Mouse (Mus musculus): Measurements from ENCODE around the gene Duoxa2. TPM values are rescaled to one million over a fixed set of nuclear protein-coding genes. Genes with fewer than 3 reads are reported as not detected.
"Not testable (repeated sequence)": the region's sequence is repeated elsewhere in the genome, so short reads cannot be mapped to it uniquely, and the experiment has no call there.

The Duoxa2 gene
- polyA plus RNA-seq, 1 experiment from 2014 or later = not detected

- Histone ChIP-seq H3K9me3 (replicated peaks) (no peaks in the 10 kb centered on the region), H3K9ac (no peak within 1 kb of the TSS), H3K4me2 (replicated peaks) (peak within 1 kb of the TSS; percentile 43), H3K27ac (no peak within 1 kb of the TSS), H3K4me3 (peak within 1 kb of the TSS; percentile 22), H3K36me3 (no peaks in the 10 kb centered on the region), H3K4me1 (peaks cover 10% of the 10 kb centered on the region), H3K27me3 (peaks cover 56% of the 10 kb centered on the region)
- WGBS = 4% methylated on average over 24 of the region's 24 CpGs
- 0 out of 2 replicates have a peak, but pooled peaks have one; percentile 29 for ATAC-seq (ENCODE audit: low FRiP score)
Observed at GRCm38 (mm10) chr2:122313536-122313935, 14.8 kb downstream of the Duoxa2 start, which contains the start of gene Duoxa1. Duoxa1 (minus strand) TSS chr2:122313730.

GRCm38 (mm10) chr2:122315372-122315771, 16.7 kb downstream of the Duoxa2 start, which contains the start of gene Duox1:
Duox1 (plus strand) TSS chr2:122315672.
- H3K9ac ChIP-seq = no peak within 1 kb of the TSS
- H3K27me3 ChIP-seq = peaks cover 56% of the 10 kb centered on the region
- WGBS = 87% methylated on average over 7 of the region's 7 CpGs
- H3K27ac ChIP-seq = no peak within 1 kb of the TSS
- H3K9me3 ChIP-seq (replicated peaks) = no peaks in the 10 kb centered on the region
- no peak within 1 kb of the TSS for H3K4me2 ChIP-seq (replicated peaks)
- no peak within 1 kb of the TSS for H3K4me3 ChIP-seq
- H3K36me3 ChIP-seq = no peaks in the 10 kb centered on the region
- no peak for ATAC-seq (ENCODE audit: low FRiP score)
- peaks cover 10% of the 10 kb centered on the region for H3K4me1 ChIP-seq

- no peaks in the 10 kb centered on the region for H3K9me3 ChIP-seq (replicated peaks)
- H3K4me2 ChIP-seq (replicated peaks) = no peak overlapping the region
- WGBS = 71% methylated on average over 4 of the region's 4 CpGs
- H3K9ac ChIP-seq = no peak overlapping the region
- no peaks in the 10 kb centered on the region for H3K36me3 ChIP-seq
- no peak for ATAC-seq (ENCODE audit: low FRiP score)
- H3K4me3 ChIP-seq = no peak overlapping the region
- peaks cover 48% of the 10 kb centered on the region for H3K27me3 ChIP-seq
- H3K4me1 ChIP-seq = peaks cover 10% of the 10 kb centered on the region
- H3K27ac ChIP-seq = no peak overlapping the region
Observed at GRCm38 (mm10) chr2:122317384-122317783, 18.7 kb downstream of the Duoxa2 start.

GRCm38 (mm10) chr2:122323960-122324359, 25.3 kb downstream of the Duoxa2 start:
- Histone ChIP-seq H3K4me1 (no peaks in the 10 kb centered on the region), H3K4me2 (replicated peaks) (no peak overlapping the region), H3K36me3 (no peaks in the 10 kb centered on the region), H3K27ac (no peak overlapping the region), H3K9me3 (replicated peaks) (no peaks in the 10 kb centered on the region), H3K4me3 (no peak overlapping the region), H3K9ac (no peak overlapping the region), H3K27me3 (peaks cover 2% of the 10 kb centered on the region; the same call in 1 of the 2 replicates)
- 65% methylated on average over 3 of the region's 3 CpGs for WGBS
- ATAC-seq (ENCODE audit: low FRiP score) = no peak

GRCm38 (mm10) chr2:122324586-122324985, 25.9 kb downstream of the Duoxa2 start:
- H3K27me3 ChIP-seq = no peaks in the 10 kb centered on the region
- no peak overlapping the region for H3K9ac ChIP-seq
- no peak overlapping the region for H3K27ac ChIP-seq
- no peaks in the 10 kb centered on the region for H3K36me3 ChIP-seq
- H3K4me1 ChIP-seq = no peaks in the 10 kb centered on the region
- H3K9me3 ChIP-seq (replicated peaks) = no peaks in the 10 kb centered on the region
- ATAC-seq (ENCODE audit: low FRiP score) = no peak
- H3K4me2 ChIP-seq (replicated peaks) = no peak overlapping the region
- H3K4me3 ChIP-seq = no peak overlapping the region
- 79% methylated on average over 3 of the region's 3 CpGs for WGBS

- ATAC-seq (ENCODE audit: low FRiP score) = no peak
Observed at GRCm38 (mm10) chr2:122325361-122325760, 26.7 kb downstream of the Duoxa2 start.

GRCm38 (mm10) chr2:122327986-122328385, 29.3 kb downstream of the Duoxa2 start:
- Histone ChIP-seq H3K9me3 (replicated peaks) (no peaks in the 10 kb centered on the region), H3K36me3 (no peaks in the 10 kb centered on the region), H3K27ac (no peak overlapping the region), H3K27me3 (no peaks in the 10 kb centered on the region), H3K4me3 (no peak overlapping the region), H3K4me1 (no peaks in the 10 kb centered on the region), H3K4me2 (replicated peaks) (no peak overlapping the region), H3K9ac (no peak overlapping the region)
- ATAC-seq (ENCODE audit: low FRiP score) = no peak
- 74% methylated on average over 3 of the region's 3 CpGs for WGBS

More at GRCm38 (mm10) chr2:122325361-122325760, 26.7 kb downstream of the Duoxa2 start:
- no peak overlapping the region for H3K4me2 ChIP-seq (replicated peaks)
- no peak overlapping the region for H3K9ac ChIP-seq
- H3K27ac ChIP-seq = no peak overlapping the region
- H3K36me3 ChIP-seq = no peaks in the 10 kb centered on the region
- H3K27me3 ChIP-seq = no peaks in the 10 kb centered on the region
- no peaks in the 10 kb centered on the region for H3K4me1 ChIP-seq
- no peaks in the 10 kb centered on the region for H3K9me3 ChIP-seq (replicated peaks)
- H3K4me3 ChIP-seq = no peak overlapping the region
- WGBS = 72% methylated on average over 2 of the region's 2 CpGs

GRCm38 (mm10) chr2:122330317-122330716, 31.6 kb downstream of the Duoxa2 start:
- not testable (repeated sequence) for H3K9me3 ChIP-seq (replicated peaks); H3K4me2 ChIP-seq (replicated peaks); H3K4me3 ChIP-seq; H3K4me1 ChIP-seq; ATAC-seq (ENCODE audit: low FRiP score); H3K27me3 ChIP-seq; H3K36me3 ChIP-seq; H3K27ac ChIP-seq; H3K9ac ChIP-seq
- 80% methylated on average over 6 of the region's 6 CpGs for WGBS

GRCm38 (mm10) chr2:122332222-122332621, 33.5 kb downstream of the Duoxa2 start:
- 96% methylated on average over 3 of the region's 3 CpGs for WGBS
- Histone ChIP-seq H3K4me2 (replicated peaks) (no peak overlapping the region), H3K9ac (no peak overlapping the region), H3K36me3 (no peaks in the 10 kb centered on the region), H3K27ac (no peak overlapping the region), H3K9me3 (replicated peaks) (no peaks in the 10 kb centered on the region), H3K4me3 (no peak overlapping the region), H3K27me3 (no peaks in the 10 kb centered on the region), H3K4me1 (no peaks in the 10 kb centered on the region)
- no peak for ATAC-seq (ENCODE audit: low FRiP score)

- H3K27me3 ChIP-seq = no peaks in the 10 kb centered on the region
- H3K9me3 ChIP-seq (replicated peaks) = no peaks in the 10 kb centered on the region
- no peak overlapping the region for H3K27ac ChIP-seq
- no peak for ATAC-seq (ENCODE audit: low FRiP score)
- no peaks in the 10 kb centered on the region for H3K36me3 ChIP-seq
- no peak overlapping the region for H3K9ac ChIP-seq
- WGBS = 61% methylated on average over 3 of the region's 3 CpGs
- H3K4me1 ChIP-seq = no peaks in the 10 kb centered on the region
- H3K4me2 ChIP-seq (replicated peaks) = no peak overlapping the region
- H3K4me3 ChIP-seq = no peak overlapping the region
Observed at GRCm38 (mm10) chr2:122334170-122334569, 35.5 kb downstream of the Duoxa2 start.

- Histone ChIP-seq H3K4me2 (replicated peaks) (peak overlapping the region; percentile 22), H3K9me3 (replicated peaks) (no peaks in the 10 kb centered on the region), H3K27me3 (no peaks in the 10 kb centered on the region), H3K36me3 (no peaks in the 10 kb centered on the region), H3K4me3 (no peak overlapping the region), H3K27ac (no peak overlapping the region), H3K4me1 (no peaks in the 10 kb centered on the region), H3K9ac (no peak overlapping the region)
- whole genome bisulfite sequencing = 64% methylated on average over 21 of the region's 21 CpGs
- peak; percentile 21; the same call in 1 of the 2 replicates for ATAC-seq (ENCODE audit: low FRiP score)
Observed at GRCm38 (mm10) chr2:122337291-122337690, 38.6 kb downstream of the Duoxa2 start.

GRCm38 (mm10) chr2:122345106-122345893, 46.6 kb downstream of the Duoxa2 start:
- H3K4me3 ChIP-seq = no peak overlapping the region
- no peaks in the 10 kb centered on the region for H3K9me3 ChIP-seq (replicated peaks)
- WGBS = 83% methylated on average over 6 of the region's 6 CpGs
- ATAC-seq (ENCODE audit: low FRiP score) = no peak
- no peaks in the 10 kb centered on the region for H3K36me3 ChIP-seq
- no peak overlapping the region for H3K4me2 ChIP-seq (replicated peaks)
- peaks cover 20% of the 10 kb centered on the region for H3K4me1 ChIP-seq
- H3K9ac ChIP-seq = no peak overlapping the region
- no peaks in the 10 kb centered on the region for H3K27me3 ChIP-seq
- no peak overlapping the region for H3K27ac ChIP-seq

- not testable (repeated sequence) for H3K4me2 ChIP-seq (replicated peaks); H3K27me3 ChIP-seq; H3K27ac ChIP-seq; H3K9ac ChIP-seq; H3K36me3 ChIP-seq; H3K4me3 ChIP-seq; H3K9me3 ChIP-seq (replicated peaks); ATAC-seq (ENCODE audit: low FRiP score)
- peaks cover 24% of the 10 kb centered on the region for H3K4me1 ChIP-seq
- 85% methylated on average over 6 of the region's 6 CpGs for WGBS
Observed at GRCm38 (mm10) chr2:122346164-122346563, 47.5 kb downstream of the Duoxa2 start.

Measured in hindbrain, embryonic 12.5 days (tissue).